Mouse (Mus musculus): ENCODE results near the gene Derl2. TPM values are rescaled to one million over a fixed set of nuclear protein-coding genes. Genes with fewer than 3 reads are reported as not detected.

The Derl2 gene
- polyA plus RNA-seq, 1 experiment from 2014 or later, result 65.8 TPM

- ATAC-seq, result peak; percentile 32
- no peaks in the 10 kb centered on the region for H3K36me3 ChIP-seq (ENCODE audit: control insufficient read depth, insufficient read depth, low read length)
These were observed 1.0 kb downstream of the Derl2 start for GRCm38 (mm10) chr11:71018416-71019200.

GRCm38 (mm10) chr11:71017051-71017450, 2.6 kb downstream of the Derl2 start:
- Histone ChIP-seq H3K36me3 (ENCODE audit: control insufficient read depth, insufficient read depth, low read length) (peaks cover 4% of the 10 kb centered on the region; the same call in 1 of the 2 replicates), H3K4me3 (ENCODE audit: low read length) (no peak overlapping the region), H3K27ac (ENCODE audit: low read length) (no peak overlapping the region), H3K9me3 (ENCODE audit: control insufficient read depth, low read length) (no peaks in the 10 kb centered on the region), H3K9ac (ENCODE audit: low read depth, low read length) (no peak overlapping the region), H3K4me1 (ENCODE audit: control insufficient read depth, insufficient read depth, low read length) (peaks cover 9% of the 10 kb centered on the region), H3K4me2 (ENCODE audit: low read depth, low read length) (no peak overlapping the region), H3K27me3 (replicated peaks; ENCODE audit: control insufficient read depth, insufficient read depth, low read length) (no peaks in the 10 kb centered on the region)
- ATAC-seq, result no peak
- 78% methylated on average over 1 of the region's 1 CpGs for WGBS

More at GRCm38 (mm10) chr11:71018416-71019200, 1.0 kb downstream of the Derl2 start:
- H3K4me2 ChIP-seq (ENCODE audit: low read depth, low read length), result peak overlapping the region; percentile 85
- H3K27ac ChIP-seq (ENCODE audit: low read length), result peak overlapping the region; percentile 70
- peaks cover 9% of the 10 kb centered on the region for H3K4me1 ChIP-seq (ENCODE audit: control insufficient read depth, insufficient read depth, low read length)
- H3K9me3 ChIP-seq (ENCODE audit: control insufficient read depth, low read length), result no peaks in the 10 kb centered on the region
- 4% methylated on average over 28 of the region's 28 CpGs for WGBS
- H3K4me3 ChIP-seq (ENCODE audit: low read length), result peak overlapping the region; percentile 85
- peak overlapping the region; percentile 93 for H3K9ac ChIP-seq (ENCODE audit: low read depth, low read length)
- no peaks in the 10 kb centered on the region for H3K27me3 ChIP-seq (replicated peaks; ENCODE audit: control insufficient read depth, insufficient read depth, low read length)

- H3K9ac ChIP-seq (ENCODE audit: low read depth, low read length), result no peak overlapping the region
- no peak for ATAC-seq
- no peaks in the 10 kb centered on the region for H3K27me3 ChIP-seq (replicated peaks; ENCODE audit: control insufficient read depth, insufficient read depth, low read length)
- H3K4me2 ChIP-seq (ENCODE audit: low read depth, low read length), result no peak overlapping the region
- H3K4me3 ChIP-seq (ENCODE audit: low read length), result no peak overlapping the region
- 96% methylated on average over 7 of the region's 7 CpGs for WGBS
- H3K9me3 ChIP-seq (ENCODE audit: control insufficient read depth, low read length), result no peaks in the 10 kb centered on the region
- peaks cover 3% of the 10 kb centered on the region for H3K4me1 ChIP-seq (ENCODE audit: control insufficient read depth, insufficient read depth, low read length)
- no peak overlapping the region for H3K27ac ChIP-seq (ENCODE audit: low read length)
- H3K36me3 ChIP-seq (ENCODE audit: control insufficient read depth, insufficient read depth, low read length), result peaks cover 12% of the 10 kb centered on the region
These were observed 6.9 kb downstream of the Derl2 start for GRCm38 (mm10) chr11:71012743-71013142.

GRCm38 (mm10) chr11:71008321-71008720, 11.3 kb downstream of the Derl2 start:
- no peak for ATAC-seq
- H3K4me2 ChIP-seq (ENCODE audit: low read depth, low read length), result no peak overlapping the region
- H3K36me3 ChIP-seq (ENCODE audit: control insufficient read depth, insufficient read depth, low read length), result peaks cover 12% of the 10 kb centered on the region
- no peaks in the 10 kb centered on the region for H3K27me3 ChIP-seq (replicated peaks; ENCODE audit: control insufficient read depth, insufficient read depth, low read length)
- no peaks in the 10 kb centered on the region; the same call in none of the 2 replicates for H3K4me1 ChIP-seq (ENCODE audit: control insufficient read depth, insufficient read depth, low read length)
- 92% methylated on average over 3 of the region's 3 CpGs for WGBS
- no peak overlapping the region for H3K4me3 ChIP-seq (ENCODE audit: low read length)
- H3K9me3 ChIP-seq (ENCODE audit: control insufficient read depth, low read length), result no peaks in the 10 kb centered on the region
- no peak overlapping the region for H3K9ac ChIP-seq (ENCODE audit: low read depth, low read length)
- H3K27ac ChIP-seq (ENCODE audit: low read length), result no peak overlapping the region

GRCm38 (mm10) chr11:71007831-71008230, 11.8 kb downstream of the Derl2 start:
- H3K4me3 ChIP-seq (ENCODE audit: low read length), result no peak overlapping the region
- H3K9ac ChIP-seq (ENCODE audit: low read depth, low read length), result no peak overlapping the region
- H3K36me3 ChIP-seq (ENCODE audit: control insufficient read depth, insufficient read depth, low read length), result peaks cover 11% of the 10 kb centered on the region
- ATAC-seq, result no peak
- H3K4me2 ChIP-seq (ENCODE audit: low read depth, low read length), result no peak overlapping the region
- H3K4me1 ChIP-seq (ENCODE audit: control insufficient read depth, insufficient read depth, low read length), result peaks cover 5% of the 10 kb centered on the region
- H3K27me3 ChIP-seq (replicated peaks; ENCODE audit: control insufficient read depth, insufficient read depth, low read length), result no peaks in the 10 kb centered on the region
- H3K27ac ChIP-seq (ENCODE audit: low read length), result no peak overlapping the region
- WGBS, result 83% methylated on average over 7 of the region's 7 CpGs
- no peaks in the 10 kb centered on the region for H3K9me3 ChIP-seq (ENCODE audit: control insufficient read depth, low read length)

GRCm38 (mm10) chr11:71007026-71007425, 12.6 kb downstream of the Derl2 start:
- Histone ChIP-seq H3K4me1 (ENCODE audit: control insufficient read depth, insufficient read depth, low read length) (peaks cover 13% of the 10 kb centered on the region), H3K36me3 (ENCODE audit: control insufficient read depth, insufficient read depth, low read length) (peaks cover 8% of the 10 kb centered on the region; the same call in 1 of the 2 replicates), H3K4me2 (ENCODE audit: low read depth, low read length) (no peak overlapping the region), H3K4me3 (ENCODE audit: low read length) (no peak overlapping the region), H3K27ac (ENCODE audit: low read length) (no peak overlapping the region), H3K9ac (ENCODE audit: low read depth, low read length) (no peak overlapping the region), H3K9me3 (ENCODE audit: control insufficient read depth, low read length) (no peaks in the 10 kb centered on the region), H3K27me3 (replicated peaks; ENCODE audit: control insufficient read depth, insufficient read depth, low read length) (no peaks in the 10 kb centered on the region)
- ATAC-seq, result no peak
- WGBS, result 93% methylated on average over 6 of the region's 6 CpGs

GRCm38 (mm10) chr11:71005046-71005445, 14.6 kb downstream of the Derl2 start:
- WGBS, result 58% methylated on average over 5 of the region's 5 CpGs
- H3K27ac ChIP-seq (ENCODE audit: low read length), result no peak overlapping the region
- H3K4me1 ChIP-seq (ENCODE audit: control insufficient read depth, insufficient read depth, low read length), result peaks cover 13% of the 10 kb centered on the region
- no peaks in the 10 kb centered on the region for H3K9me3 ChIP-seq (ENCODE audit: control insufficient read depth, low read length)
- H3K4me3 ChIP-seq (ENCODE audit: low read length), result no peak overlapping the region
- peak overlapping the region; percentile 22 for H3K4me2 ChIP-seq (ENCODE audit: low read depth, low read length)
- ATAC-seq, result no peak
- H3K9ac ChIP-seq (ENCODE audit: low read depth, low read length), result no peak overlapping the region
- peaks cover 5% of the 10 kb centered on the region; the same call in 1 of the 2 replicates for H3K36me3 ChIP-seq (ENCODE audit: control insufficient read depth, insufficient read depth, low read length)
- no peaks in the 10 kb centered on the region for H3K27me3 ChIP-seq (replicated peaks; ENCODE audit: control insufficient read depth, insufficient read depth, low read length)

- Histone ChIP-seq H3K9ac (ENCODE audit: low read depth, low read length) (peak within 1 kb of the TSS; percentile 81), H3K4me1 (ENCODE audit: control insufficient read depth, insufficient read depth, low read length) (peaks cover 13% of the 10 kb centered on the region), H3K9me3 (ENCODE audit: control insufficient read depth, low read length) (no peaks in the 10 kb centered on the region), H3K36me3 (ENCODE audit: control insufficient read depth, insufficient read depth, low read length) (0 out of 2 replicates have a peak, but pooled peaks cover 2% of the 10 kb centered on the region), H3K4me2 (ENCODE audit: low read depth, low read length) (peak within 1 kb of the TSS; percentile 59), H3K4me3 (ENCODE audit: low read length) (peak within 1 kb of the TSS; percentile 96), H3K27ac (ENCODE audit: low read length) (peak within 1 kb of the TSS; percentile 87), H3K27me3 (replicated peaks; ENCODE audit: control insufficient read depth, insufficient read depth, low read length) (no peaks in the 10 kb centered on the region)
- under 1% methylated on average over 33 of the region's 35 CpGs for WGBS
- peak; percentile 98 for ATAC-seq
These were observed 15.3 kb downstream of the Derl2 start, which contains the start of gene Dhx33 for GRCm38 (mm10) chr11:71004316-71004773. Gene Dhx33 (minus strand): TSS chr11:71004437.

- peak; percentile 88 for ATAC-seq
- Histone ChIP-seq H3K4me1 (ENCODE audit: control insufficient read depth, insufficient read depth, low read length) (peaks cover 13% of the 10 kb centered on the region), H3K36me3 (ENCODE audit: control insufficient read depth, insufficient read depth, low read length) (0 out of 2 replicates have a peak, but pooled peaks cover 6% of the 10 kb centered on the region), H3K4me3 (ENCODE audit: low read length) (peak overlapping the region; percentile 96), H3K27me3 (replicated peaks; ENCODE audit: control insufficient read depth, insufficient read depth, low read length) (no peaks in the 10 kb centered on the region), H3K4me2 (ENCODE audit: low read depth, low read length) (peak overlapping the region; percentile 59), H3K9ac (ENCODE audit: low read depth, low read length) (peak overlapping the region; percentile 81), H3K27ac (ENCODE audit: low read length) (peak overlapping the region; percentile 87), H3K9me3 (ENCODE audit: control insufficient read depth, low read length) (no peaks in the 10 kb centered on the region)
- under 1% methylated on average over 49 of the region's 49 CpGs for WGBS
These were observed 15.9 kb downstream of the Derl2 start for GRCm38 (mm10) chr11:71003611-71004315.

Measured in intestine, embryonic 16.5 days (tissue).